Mouse (Mus musculus) thymus, postnatal 14 days (tissue): ENCODE results near the gene Fez2.
A peak's percentile ranks its signal among the peaks of the same experiment; 100 is the strongest.

Experiments
- DNase-seq: peaks from one replicate; pipeline ENCODE4 v3.0.0; 2021

Fez2 gene

DNA sequence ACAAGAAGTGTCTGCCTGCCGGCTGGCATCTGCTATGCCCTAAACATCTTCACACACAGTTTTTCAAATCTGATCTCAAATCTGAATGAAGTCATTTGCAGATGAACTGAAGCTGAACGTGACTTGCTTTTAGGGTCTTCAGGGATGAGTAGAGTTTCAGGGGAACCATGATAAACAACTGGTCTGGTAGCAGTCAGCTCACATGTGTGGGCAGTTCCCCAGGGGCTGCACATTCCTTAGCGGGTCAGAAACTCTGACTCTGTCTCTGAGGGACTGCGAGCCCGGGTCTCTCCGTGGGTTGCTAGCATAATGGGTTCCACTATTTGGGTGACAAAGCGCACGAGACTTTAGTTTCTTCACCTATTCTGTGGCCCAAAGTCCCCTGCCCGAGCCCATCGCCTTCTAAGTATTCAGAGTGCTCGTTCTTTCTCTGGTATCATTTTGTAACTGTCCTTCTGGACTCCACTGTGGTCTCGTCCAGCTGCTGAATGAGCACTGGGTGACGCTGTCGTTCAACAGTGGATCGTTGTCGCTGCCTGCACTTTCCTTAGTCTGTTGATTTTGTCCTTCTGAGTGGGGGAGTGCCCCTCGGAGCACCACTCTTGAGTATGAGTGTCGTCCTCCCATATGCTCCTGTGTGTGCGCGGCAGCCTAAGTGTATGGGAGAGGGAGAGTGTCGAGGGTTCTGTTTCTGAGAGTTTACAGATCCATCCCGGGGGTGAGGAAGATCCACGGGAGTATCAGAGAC lies 53.2 kb downstream of the Fez2 start:
- no peak for DNase-seq

- DNase-seq = peak; percentile 79
These were observed 55.8 kb downstream of the Fez2 start for GRCm38 (mm10) chr17:78361939-78362728.

DNA sequence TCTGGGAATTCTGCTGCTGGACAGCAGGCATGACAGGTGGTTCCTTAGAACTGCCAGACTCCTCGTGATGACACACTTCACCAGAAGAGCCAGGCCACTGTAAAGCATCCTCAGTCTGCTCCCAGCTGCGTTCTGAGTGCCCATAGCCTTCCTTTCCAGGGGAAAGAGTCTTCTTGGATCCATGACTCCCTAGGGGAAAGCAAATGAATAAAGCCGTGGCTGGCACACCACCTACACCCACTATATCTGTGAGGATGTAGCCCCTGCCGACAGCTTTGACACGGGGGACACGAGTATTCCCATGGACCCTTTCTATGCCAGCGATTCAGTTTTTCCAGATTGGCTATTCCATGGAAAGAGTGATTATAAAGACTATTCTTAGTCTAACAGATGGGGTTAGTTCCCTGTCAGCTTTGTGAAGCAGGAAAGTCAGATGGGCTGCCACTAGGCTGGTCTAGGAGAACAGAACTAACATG lies 59.7 kb downstream of the Fez2 start:
- DNase-seq = no peak

DNA sequence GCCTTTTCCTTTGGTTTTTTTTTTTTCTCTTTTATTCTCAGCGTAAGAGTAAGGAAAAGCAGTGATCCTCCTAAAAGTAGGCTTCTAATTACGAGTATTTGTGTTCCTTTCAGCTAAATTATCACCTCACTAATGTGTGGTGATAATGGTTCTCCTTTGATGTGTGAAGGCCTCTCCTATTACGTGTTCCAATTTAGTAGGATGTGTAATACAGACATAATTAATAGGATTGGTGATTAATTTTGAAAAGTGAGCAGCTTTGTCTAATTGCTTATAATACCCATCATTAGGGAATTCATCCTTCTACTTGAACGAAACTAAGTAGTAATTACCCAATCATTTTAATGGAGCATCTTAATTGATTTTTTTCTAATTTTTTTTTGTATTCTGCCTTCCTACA lies 60.2 kb downstream of the Fez2 start:
- DNase-seq = no peak

DNA sequence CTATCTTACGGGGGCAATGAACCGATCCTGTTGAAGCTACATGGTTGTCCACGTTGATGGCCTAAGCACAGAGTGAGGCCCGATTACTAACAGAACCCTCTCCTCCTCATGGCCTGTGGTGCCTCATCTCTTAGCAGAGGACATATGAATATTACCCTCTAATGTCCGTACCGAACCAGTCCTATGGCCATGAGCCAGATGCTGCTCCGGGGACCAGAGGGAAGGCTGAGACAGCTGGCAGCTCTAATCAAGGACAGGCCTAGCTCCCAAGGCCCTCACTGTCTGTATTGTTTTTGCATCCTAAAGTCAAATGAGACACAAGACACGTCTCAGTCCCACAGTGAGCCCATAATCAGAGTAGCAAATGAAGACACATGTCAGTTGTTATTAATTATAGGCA lies 62.3 kb downstream of the Fez2 start:
- DNase-seq = no peak

DNA sequence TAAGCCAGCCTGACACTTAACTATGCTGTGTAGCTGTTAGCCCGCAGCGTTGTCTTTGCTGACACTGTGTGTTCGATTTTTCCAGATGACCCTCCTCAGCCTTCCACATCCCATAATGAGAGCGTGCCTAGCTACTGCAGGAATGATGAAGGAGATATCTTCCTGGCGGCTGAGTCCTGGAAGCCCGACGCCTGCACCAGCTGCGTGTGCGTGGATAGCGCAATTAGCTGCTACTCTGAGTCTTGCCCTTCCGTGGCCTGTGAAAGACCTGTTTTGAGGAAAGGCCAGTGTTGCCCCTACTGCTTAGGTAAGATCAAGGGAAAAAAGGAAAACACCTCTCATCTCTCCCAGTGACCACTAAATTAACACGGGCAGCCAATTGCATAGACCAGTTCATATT lies 63.1 kb downstream of the Fez2 start:
- DNase-seq = no peak

DNA sequence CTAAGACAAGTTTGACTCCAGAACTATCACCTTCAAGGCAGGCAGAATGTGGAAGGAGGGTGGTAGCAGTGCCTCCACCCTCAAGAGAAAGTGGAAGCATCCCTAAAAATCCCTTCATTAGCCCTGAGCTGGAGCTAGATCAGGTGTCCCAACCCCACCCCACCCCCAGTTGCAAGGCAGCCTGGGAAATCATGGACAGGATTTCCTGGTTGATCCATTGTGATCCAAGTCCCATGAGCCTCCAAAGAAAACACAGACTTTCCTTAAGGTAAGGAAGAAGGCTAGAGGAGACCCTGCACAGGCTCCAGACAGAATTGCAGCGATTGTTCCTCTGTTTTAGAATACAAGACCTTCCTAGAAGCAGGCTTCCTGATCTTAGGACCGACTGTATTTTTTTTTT lies 63.5 kb downstream of the Fez2 start:
- no peak for DNase-seq

DNA sequence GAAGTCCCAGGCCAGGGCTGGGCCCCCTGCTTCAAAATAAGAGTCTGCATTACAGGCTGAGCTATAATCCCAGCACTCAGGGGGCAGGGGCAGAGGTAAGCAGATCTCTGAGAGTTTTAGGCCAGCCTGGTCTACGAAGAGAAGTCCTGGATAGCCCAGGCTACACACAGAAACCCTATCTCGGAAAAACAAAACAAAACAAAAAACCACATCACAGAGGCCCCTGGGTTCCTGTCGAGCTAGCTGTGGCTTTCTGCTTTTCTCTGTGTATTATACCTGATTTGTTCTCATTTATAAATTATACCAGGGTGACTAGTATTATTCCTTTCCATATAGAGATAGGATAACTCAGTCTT lies 65.5 kb downstream of the Fez2 start:
- DNase-seq = peak; percentile 45

DNA sequence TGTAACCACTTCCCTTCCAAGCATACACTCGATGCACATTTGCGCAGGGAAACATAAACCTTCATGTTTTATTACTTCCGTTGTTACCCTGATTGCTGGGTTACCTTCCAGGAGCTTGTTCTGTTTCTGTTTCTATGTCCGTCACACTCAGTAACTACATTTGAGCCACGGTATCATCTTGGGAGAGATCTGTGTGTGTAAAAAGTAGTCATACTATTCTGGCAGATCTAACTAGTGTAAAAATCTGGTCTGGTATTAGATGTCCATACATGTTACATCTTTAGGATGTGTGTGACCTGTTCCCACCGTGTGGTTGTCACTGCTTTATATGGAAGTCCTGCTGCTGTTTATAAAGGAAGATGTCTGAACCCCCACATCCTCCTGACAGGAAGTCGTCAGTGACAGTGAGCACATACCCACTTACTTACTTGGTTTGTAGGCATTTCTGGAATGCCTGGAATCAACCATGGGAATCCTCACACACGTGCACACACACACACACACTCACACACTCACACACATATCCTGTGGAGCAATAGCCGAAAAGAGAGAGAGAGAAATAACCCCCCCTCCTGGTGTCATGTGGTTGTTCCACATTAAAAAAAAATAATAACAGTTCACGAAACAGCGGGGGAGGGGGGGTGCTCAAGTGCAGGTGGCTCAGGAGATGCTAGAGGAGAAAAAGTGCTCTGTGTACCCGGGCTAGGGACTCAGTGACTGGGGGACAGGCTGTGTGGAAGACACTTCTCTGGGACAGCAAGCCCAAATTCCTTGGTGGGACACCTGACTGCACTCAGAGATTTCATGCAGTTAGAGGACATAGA lies 66.1 kb downstream of the Fez2 start:
- peak; percentile 77 for DNase-seq

GRCm38 (mm10) chr17:78347111-78347801 lies 70.7 kb downstream of the Fez2 start:
- DNase-seq = no peak

- DNase-seq = no peak
These were observed 74.3 kb downstream of the Fez2 start for GRCm38 (mm10) chr17:78343688-78344087.

DNA sequence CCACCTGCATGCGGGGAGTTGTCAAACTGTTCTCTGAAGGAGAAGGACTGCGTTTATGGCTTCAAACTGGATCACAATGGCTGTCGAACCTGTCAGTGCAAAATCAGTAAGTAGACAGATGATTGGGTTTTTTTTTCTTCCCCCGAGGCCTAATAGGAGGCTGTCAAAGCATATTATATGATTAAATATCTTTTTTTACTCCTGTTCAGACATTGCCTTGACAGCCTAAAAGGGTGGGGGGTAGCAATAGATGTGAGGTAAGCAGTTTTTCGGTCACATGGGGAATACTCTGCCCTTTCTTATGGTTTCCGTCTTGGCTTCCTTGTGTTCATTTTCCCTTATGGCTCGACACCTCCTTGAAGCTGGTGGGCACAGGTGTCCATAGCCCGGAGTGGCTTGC lies 82.7 kb downstream of the Fez2 start:
- DNase-seq = no peak

- DNase-seq = no peak
These were observed 84.7 kb downstream of the Fez2 start for GRCm38 (mm10) chr17:78333275-78333674.

- no peak for DNase-seq
These were observed 86.5 kb downstream of the Fez2 start for GRCm38 (mm10) chr17:78331438-78331837.

GRCm38 (mm10) chr17:78328287-78328686 lies 89.7 kb downstream of the Fez2 start:
- DNase-seq = no peak

DNA sequence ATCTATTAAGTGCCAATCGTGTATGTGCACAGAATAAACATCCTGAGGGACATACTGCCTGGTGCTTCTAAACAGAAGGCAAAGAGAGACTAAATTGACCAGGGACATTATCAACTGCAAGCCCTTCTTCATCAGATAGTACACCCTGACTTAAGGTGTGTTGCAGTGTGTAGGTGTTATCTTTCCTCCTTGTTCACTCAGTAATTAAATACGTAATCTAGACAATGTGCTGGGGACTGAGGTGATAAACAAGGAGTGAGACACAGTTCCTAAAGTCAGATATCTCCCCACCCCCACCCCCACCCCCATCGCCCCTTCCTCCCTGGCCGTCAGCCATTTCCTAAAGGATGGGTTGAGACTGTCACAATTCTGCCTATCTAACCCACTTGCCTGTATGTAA lies 90.8 kb downstream of the Fez2 start:
- DNase-seq = no peak

GRCm38 (mm10) chr17:78326381-78326780 lies 91.6 kb downstream of the Fez2 start:
- DNase-seq = no peak

- no peak for DNase-seq
These were observed 92.1 kb downstream of the Fez2 start for GRCm38 (mm10) chr17:78325761-78326332.

GRCm38 (mm10) chr17:78322369-78323335 lies 95.3 kb downstream of the Fez2 start:
- DNase-seq = no peak

GRCm38 (mm10) chr17:78321216-78321835 lies 96.6 kb downstream of the Fez2 start:
- no peak for DNase-seq
